Mouse (Mus musculus): Measurements from ENCODE around the gene 2510039O18Rik. TPM values are rescaled to one million over a fixed set of nuclear protein-coding genes. Genes with fewer than 3 reads are reported as not detected.

The 2510039O18Rik gene
- polyA plus RNA-seq, 1 experiment from 2014 or later = 15.3 TPM

DNA sequence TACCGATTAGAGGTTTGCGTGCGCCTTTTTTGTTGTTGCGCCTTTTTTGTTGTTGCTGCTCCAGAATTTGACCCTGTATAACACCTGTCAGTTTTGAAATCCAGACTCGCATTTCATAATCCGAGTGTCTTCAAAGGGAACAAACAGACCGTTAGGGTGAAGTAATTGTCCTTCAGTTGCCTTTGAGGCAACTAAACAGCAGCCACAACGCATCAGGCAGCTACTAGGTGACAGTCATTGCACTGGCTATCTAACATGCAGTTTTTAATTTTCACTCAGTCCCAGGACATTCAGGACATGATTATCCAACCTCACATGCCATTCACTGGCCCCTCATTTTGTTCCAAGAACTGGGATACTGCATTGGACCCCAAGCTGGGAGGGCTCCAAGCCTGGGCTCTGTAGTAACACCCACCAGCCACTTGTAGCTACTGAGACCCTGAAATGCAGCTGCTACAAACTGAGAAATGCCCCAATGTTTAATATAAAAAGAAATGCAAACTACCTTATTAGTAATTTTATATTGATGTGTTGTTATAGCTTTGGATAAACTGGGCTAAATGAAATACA, 35.5 kb upstream of the 2510039O18Rik start:
- H3K4me3 ChIP-seq (ENCODE audit: low read depth, low read length) = peak overlapping the region; percentile 93
- ATAC-seq (ENCODE audit: low FRiP score) (peak; percentile 44), DNase-seq (ENCODE audit: low spot score, missing footprints) (no peak)
- H3K4me1 ChIP-seq (ENCODE audit: control insufficient read depth, insufficient read depth, low read length) = peaks cover 8% of the 10 kb centered on the region
- no peak overlapping the region for H3K27ac ChIP-seq (ENCODE audit: low read depth, low read length)
- no peaks in the 10 kb centered on the region for H3K9me3 ChIP-seq (ENCODE audit: control insufficient read depth, low read length)
- peak overlapping the region; percentile 50 for H3K4me2 ChIP-seq
- H3K27me3 ChIP-seq (ENCODE audit: control insufficient read depth, insufficient read depth, low read length) = no peaks in the 10 kb centered on the region
- H3K36me3 ChIP-seq (ENCODE audit: control insufficient read depth, insufficient read depth, low read length) = peaks cover 3% of the 10 kb centered on the region; the same call in 1 of the 2 replicates
- peak overlapping the region; percentile 53 for H3K9ac ChIP-seq (ENCODE audit: low read length)
- WGBS = 1% methylated on average over 8 of the region's 8 CpGs

DNA sequence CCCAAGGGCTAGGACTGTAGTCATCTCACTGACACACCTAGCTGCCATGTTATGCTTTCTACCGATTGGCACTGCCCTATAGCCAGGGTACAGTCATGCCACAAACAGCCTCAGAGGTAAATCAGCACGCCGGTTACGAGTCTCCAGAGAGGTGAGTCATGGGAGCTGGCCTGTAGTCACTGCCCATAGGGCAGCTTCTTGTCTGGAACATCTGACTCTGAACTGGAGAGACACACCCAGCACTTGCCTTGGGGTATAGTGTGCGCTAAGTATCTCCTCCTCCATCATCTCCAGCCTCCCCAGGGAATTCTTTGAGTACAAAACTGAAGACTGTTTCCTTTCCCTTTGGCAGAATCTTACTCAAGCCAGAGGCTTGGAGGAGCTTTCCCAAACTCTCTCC, 34.5 kb upstream of the 2510039O18Rik start:
- Histone ChIP-seq H3K27ac (ENCODE audit: low read depth, low read length) (no peak overlapping the region), H3K4me2 (no peak overlapping the region), H3K4me1 (ENCODE audit: control insufficient read depth, insufficient read depth, low read length) (peaks cover 8% of the 10 kb centered on the region), H3K9ac (ENCODE audit: low read length) (no peak overlapping the region), H3K4me3 (ENCODE audit: low read depth, low read length) (no peak overlapping the region), H3K9me3 (ENCODE audit: control insufficient read depth, low read length) (no peaks in the 10 kb centered on the region), H3K27me3 (ENCODE audit: control insufficient read depth, insufficient read depth, low read length) (no peaks in the 10 kb centered on the region), H3K36me3 (ENCODE audit: control insufficient read depth, insufficient read depth, low read length) (peaks cover 3% of the 10 kb centered on the region; the same call in 1 of the 2 replicates)
- WGBS = 84% methylated on average over 5 of the region's 5 CpGs
- ATAC-seq (ENCODE audit: low FRiP score) (no peak), DNase-seq (ENCODE audit: low spot score, missing footprints) (no peak)

DNA sequence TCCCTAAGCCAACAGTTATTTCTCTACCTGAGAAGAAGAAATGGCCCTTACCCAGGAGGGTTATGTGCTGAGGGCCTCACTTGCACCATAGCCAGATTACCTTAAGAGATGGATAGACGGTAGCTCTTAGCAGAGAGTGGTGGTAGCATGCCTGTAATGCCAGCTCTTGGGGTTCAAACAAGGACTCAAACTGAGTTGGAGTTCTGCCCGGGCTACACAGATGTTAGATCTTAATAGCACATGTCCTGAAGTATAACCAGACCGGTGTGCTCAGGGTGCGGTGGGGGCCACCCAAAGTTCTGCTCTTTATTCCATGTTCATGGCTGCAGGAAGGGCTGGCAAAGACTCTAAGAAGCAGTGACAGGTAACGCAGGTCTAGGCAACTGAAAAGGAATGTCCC, 31.2 kb upstream of the 2510039O18Rik start:
- Histone ChIP-seq H3K36me3 (ENCODE audit: control insufficient read depth, insufficient read depth, low read length) (no peaks in the 10 kb centered on the region), H3K4me1 (ENCODE audit: control insufficient read depth, insufficient read depth, low read length) (peaks cover 3% of the 10 kb centered on the region), H3K27me3 (ENCODE audit: control insufficient read depth, insufficient read depth, low read length) (no peaks in the 10 kb centered on the region), H3K9ac (ENCODE audit: low read length) (no peak overlapping the region), H3K27ac (ENCODE audit: low read depth, low read length) (no peak overlapping the region), H3K4me3 (ENCODE audit: low read depth, low read length) (no peak overlapping the region), H3K4me2 (no peak overlapping the region), H3K9me3 (ENCODE audit: control insufficient read depth, low read length) (no peaks in the 10 kb centered on the region)
- DNase-seq (ENCODE audit: low spot score, missing footprints) = no peak
- WGBS = 87% methylated on average over 5 of the region's 5 CpGs
- ATAC-seq (ENCODE audit: low FRiP score) = no peak

DNA sequence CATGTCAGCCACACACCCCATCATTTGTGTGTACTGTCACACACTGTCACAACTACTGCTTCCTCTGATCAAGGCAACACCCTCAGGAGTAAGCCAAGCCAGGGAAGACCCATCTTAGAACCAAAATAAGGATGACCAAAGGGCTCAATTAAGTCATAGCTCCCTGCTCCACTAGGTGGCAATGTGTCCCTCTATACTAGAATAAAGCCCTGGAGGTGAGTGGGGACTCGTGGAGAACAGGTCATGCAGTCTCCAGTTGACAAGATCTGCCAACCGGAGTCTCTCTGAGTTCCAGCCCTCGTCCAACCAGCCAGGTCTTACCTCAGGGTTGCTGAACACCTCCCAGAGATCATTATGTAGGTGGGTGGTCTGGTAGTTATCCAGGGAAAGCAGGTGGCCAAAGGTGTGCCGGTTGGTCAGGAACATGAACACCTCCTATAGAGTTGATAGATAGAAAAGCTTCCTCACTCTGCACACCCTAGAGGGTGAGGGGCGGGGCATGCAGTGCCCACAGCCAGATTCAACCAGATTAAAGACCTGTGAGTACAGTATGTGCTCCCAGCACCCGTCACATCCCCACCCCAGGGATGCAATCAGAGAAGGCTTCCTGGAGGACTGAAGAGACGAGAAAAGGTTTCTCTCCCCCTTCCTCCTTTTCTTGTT, 22.1 kb upstream of the 2510039O18Rik start:
- 0 out of 2 replicates have a peak, but pooled peaks cover 2% of the 10 kb centered on the region for H3K4me1 ChIP-seq (ENCODE audit: control insufficient read depth, insufficient read depth, low read length)
- H3K4me3 ChIP-seq (ENCODE audit: low read depth, low read length) = no peak overlapping the region
- H3K36me3 ChIP-seq (ENCODE audit: control insufficient read depth, insufficient read depth, low read length) = no peaks in the 10 kb centered on the region
- DNase-seq (ENCODE audit: low spot score, missing footprints) (no peak), ATAC-seq (ENCODE audit: low FRiP score) (peak; percentile 41; the same call in 1 of the 2 replicates)
- no peak overlapping the region for H3K9ac ChIP-seq (ENCODE audit: low read length)
- H3K9me3 ChIP-seq (ENCODE audit: control insufficient read depth, low read length) = no peaks in the 10 kb centered on the region
- no peak overlapping the region for H3K27ac ChIP-seq (ENCODE audit: low read depth, low read length)
- no peaks in the 10 kb centered on the region for H3K27me3 ChIP-seq (ENCODE audit: control insufficient read depth, insufficient read depth, low read length)
- no peak overlapping the region for H3K4me2 ChIP-seq
- 64% methylated on average over 7 of the region's 7 CpGs for WGBS

DNA sequence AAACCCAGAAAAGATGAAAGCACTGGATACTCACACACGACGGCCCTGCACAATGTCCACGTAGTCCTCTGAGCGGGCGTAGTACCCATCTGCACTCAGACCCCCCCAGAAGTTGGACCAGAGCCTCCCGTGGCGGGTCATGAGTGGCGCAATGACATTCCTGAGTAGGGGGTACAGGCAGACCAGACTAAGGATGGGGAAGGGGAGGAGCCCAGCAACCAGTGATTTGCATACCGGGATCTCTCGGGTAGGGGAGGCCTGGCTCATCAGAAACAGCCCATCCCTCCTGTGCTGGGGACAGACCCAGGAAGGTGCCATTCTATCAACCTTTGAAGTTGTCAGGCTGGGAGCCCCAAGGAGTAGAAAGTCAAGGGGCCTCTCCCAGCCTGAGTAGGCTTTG, 19.7 kb upstream of the 2510039O18Rik start:
- DNase-seq (ENCODE audit: low spot score, missing footprints) (no peak), ATAC-seq (ENCODE audit: low FRiP score) (peak; percentile 51)
- Histone ChIP-seq H3K9me3 (ENCODE audit: control insufficient read depth, low read length) (no peaks in the 10 kb centered on the region), H3K27me3 (ENCODE audit: control insufficient read depth, insufficient read depth, low read length) (no peaks in the 10 kb centered on the region), H3K4me1 (ENCODE audit: control insufficient read depth, insufficient read depth, low read length) (0 out of 2 replicates have a peak, but pooled peaks cover 2% of the 10 kb centered on the region), H3K9ac (ENCODE audit: low read length) (no peak overlapping the region), H3K36me3 (ENCODE audit: control insufficient read depth, insufficient read depth, low read length) (no peaks in the 10 kb centered on the region), H3K4me2 (no peak overlapping the region), H3K27ac (ENCODE audit: low read depth, low read length) (no peak overlapping the region), H3K4me3 (ENCODE audit: low read depth, low read length) (no peak overlapping the region)
- WGBS = 35% methylated on average over 10 of the region's 10 CpGs

DNA sequence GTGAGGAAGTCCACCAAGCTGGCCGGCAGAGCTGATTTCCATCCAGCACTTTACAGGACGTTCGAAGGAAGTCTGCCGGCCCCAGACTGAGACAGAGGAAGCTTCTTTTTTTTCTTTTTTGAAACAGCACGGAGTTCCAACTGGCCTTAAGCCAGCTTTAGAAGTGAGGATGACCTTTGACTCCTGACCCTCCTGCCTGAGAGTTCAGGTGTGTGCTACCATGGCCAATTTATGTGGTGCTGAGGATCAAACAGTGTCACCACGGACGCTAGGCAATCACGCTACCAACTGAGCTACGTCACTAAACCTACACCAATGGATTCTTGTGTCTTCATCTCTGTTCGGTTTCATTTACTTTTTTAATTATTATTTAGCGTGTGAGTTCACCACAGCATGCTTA, 18.4 kb upstream of the 2510039O18Rik start:
- no peaks in the 10 kb centered on the region for H3K27me3 ChIP-seq (ENCODE audit: control insufficient read depth, insufficient read depth, low read length)
- H3K4me3 ChIP-seq (ENCODE audit: low read depth, low read length) = no peak overlapping the region
- 0 out of 2 replicates have a peak, but pooled peaks cover 2% of the 10 kb centered on the region for H3K4me1 ChIP-seq (ENCODE audit: control insufficient read depth, insufficient read depth, low read length)
- no peak overlapping the region for H3K4me2 ChIP-seq
- ATAC-seq (ENCODE audit: low FRiP score) = no peak
- no peaks in the 10 kb centered on the region for H3K36me3 ChIP-seq (ENCODE audit: control insufficient read depth, insufficient read depth, low read length)
- H3K27ac ChIP-seq (ENCODE audit: low read depth, low read length) = no peak overlapping the region
- H3K9me3 ChIP-seq (ENCODE audit: control insufficient read depth, low read length) = no peaks in the 10 kb centered on the region
- 80% methylated on average over 11 of the region's 11 CpGs for WGBS
- no peak for DNase-seq (ENCODE audit: low spot score, missing footprints)
- no peak overlapping the region for H3K9ac ChIP-seq (ENCODE audit: low read length)

DNA sequence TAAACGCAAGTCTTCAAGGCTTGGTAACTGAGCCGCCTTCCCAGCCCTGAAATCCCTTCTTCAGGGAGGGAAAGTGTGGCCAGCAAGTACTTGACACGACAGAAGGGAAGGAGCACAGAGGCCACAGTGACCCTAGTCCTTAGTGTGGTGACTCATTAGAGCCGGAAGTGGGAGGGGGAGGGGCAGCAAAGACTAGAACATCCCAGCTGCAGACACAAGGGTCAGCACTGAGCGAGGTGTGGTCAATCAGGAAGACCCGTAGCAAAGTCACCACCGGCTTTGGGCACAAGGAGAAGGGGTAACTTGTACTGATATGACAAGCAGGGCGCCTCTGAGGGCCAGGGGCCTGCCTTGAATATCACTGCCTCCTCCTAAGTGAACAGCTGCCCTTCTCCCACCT, 13.0 kb upstream of the 2510039O18Rik start:
- Histone ChIP-seq H3K9me3 (ENCODE audit: control insufficient read depth, low read length) (no peaks in the 10 kb centered on the region), H3K27me3 (ENCODE audit: control insufficient read depth, insufficient read depth, low read length) (no peaks in the 10 kb centered on the region), H3K4me2 (no peak overlapping the region), H3K4me3 (ENCODE audit: low read depth, low read length) (no peak overlapping the region), H3K9ac (ENCODE audit: low read length) (no peak overlapping the region), H3K27ac (ENCODE audit: low read depth, low read length) (no peak overlapping the region), H3K4me1 (ENCODE audit: control insufficient read depth, insufficient read depth, low read length) (no peaks in the 10 kb centered on the region), H3K36me3 (ENCODE audit: control insufficient read depth, insufficient read depth, low read length) (no peaks in the 10 kb centered on the region)
- WGBS = 45% methylated on average over 8 of the region's 8 CpGs
- peak; percentile 40 for ATAC-seq (ENCODE audit: low FRiP score)
- no peak for DNase-seq (ENCODE audit: low spot score, missing footprints)

DNA sequence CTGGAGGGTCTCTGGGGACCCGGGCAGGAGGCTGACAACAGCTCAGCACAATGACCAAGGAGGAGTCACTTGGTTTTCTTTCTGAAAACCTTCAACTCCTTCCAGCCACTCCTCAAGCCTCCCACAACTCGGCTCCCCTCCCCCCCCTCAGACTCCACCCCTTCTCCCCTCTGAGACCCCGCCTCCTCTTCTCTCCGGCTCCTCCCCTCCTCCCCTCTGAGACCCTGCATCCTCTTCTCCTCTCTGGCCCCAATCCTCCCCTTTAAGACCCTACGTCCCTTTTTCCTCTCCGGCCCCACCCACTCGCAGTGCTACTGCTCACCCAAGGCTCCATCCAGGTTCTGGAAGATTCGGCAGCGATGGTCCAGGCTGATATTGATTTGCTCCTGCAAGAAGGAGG, 12.6 kb upstream of the 2510039O18Rik start:
- H3K36me3 ChIP-seq (ENCODE audit: control insufficient read depth, insufficient read depth, low read length) = no peaks in the 10 kb centered on the region
- no peak overlapping the region for H3K4me2 ChIP-seq
- no peak overlapping the region for H3K27ac ChIP-seq (ENCODE audit: low read depth, low read length)
- DNase-seq (ENCODE audit: low spot score, missing footprints) = no peak
- H3K4me1 ChIP-seq (ENCODE audit: control insufficient read depth, insufficient read depth, low read length) = no peaks in the 10 kb centered on the region
- H3K9me3 ChIP-seq (ENCODE audit: control insufficient read depth, low read length) = no peaks in the 10 kb centered on the region
- ATAC-seq (ENCODE audit: low FRiP score) = peak; percentile 52; the same call in 1 of the 2 replicates
- no peak overlapping the region for H3K4me3 ChIP-seq (ENCODE audit: low read depth, low read length)
- H3K27me3 ChIP-seq (ENCODE audit: control insufficient read depth, insufficient read depth, low read length) = no peaks in the 10 kb centered on the region
- H3K9ac ChIP-seq (ENCODE audit: low read length) = no peak overlapping the region
- 16% methylated on average over 9 of the region's 9 CpGs for WGBS

DNA sequence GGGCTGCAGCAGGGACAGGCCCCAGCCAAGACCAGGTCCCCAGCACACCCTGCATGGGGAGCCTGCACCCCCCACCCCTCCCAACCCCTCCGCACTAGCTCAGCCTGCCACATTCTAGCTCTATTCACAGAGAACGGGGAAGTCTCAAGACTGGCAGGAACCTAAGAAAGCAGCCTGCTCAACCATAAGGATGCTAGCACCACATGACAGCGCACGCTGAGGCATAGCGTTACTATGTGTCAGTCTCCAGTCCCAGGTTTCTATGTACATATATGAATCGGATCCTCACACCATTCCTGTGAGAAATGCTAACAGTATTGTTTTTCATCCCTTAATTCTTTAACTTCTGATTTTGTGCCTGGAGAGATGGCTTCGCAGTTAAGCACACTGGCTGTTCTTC, 12.2 kb upstream of the 2510039O18Rik start:
- Histone ChIP-seq H3K27ac (ENCODE audit: low read depth, low read length) (no peak overlapping the region), H3K9ac (ENCODE audit: low read length) (no peak overlapping the region), H3K36me3 (ENCODE audit: control insufficient read depth, insufficient read depth, low read length) (no peaks in the 10 kb centered on the region), H3K27me3 (ENCODE audit: control insufficient read depth, insufficient read depth, low read length) (no peaks in the 10 kb centered on the region), H3K4me1 (ENCODE audit: control insufficient read depth, insufficient read depth, low read length) (no peaks in the 10 kb centered on the region), H3K4me3 (ENCODE audit: low read depth, low read length) (no peak overlapping the region), H3K4me2 (no peak overlapping the region), H3K9me3 (ENCODE audit: control insufficient read depth, low read length) (no peaks in the 10 kb centered on the region)
- ATAC-seq (ENCODE audit: low FRiP score) (peak; percentile 15; the same call in 1 of the 2 replicates), DNase-seq (ENCODE audit: low spot score, missing footprints) (no peak)
- WGBS = 65% methylated on average over 7 of the region's 7 CpGs
